Mouse (Mus musculus) CD8-positive naive resting alpha-beta T cell, adult 2 months (primary cell): ENCODE measurements around the gene D330045A20Rik.
"Not testable (repeated sequence)": the region's sequence is repeated elsewhere in the genome, so short reads cannot be mapped to it uniquely, and the experiment has no call there.

ENCODE experiments used
- DNase-seq, 2 experiments: peaks; one replicate each; pipeline ENCODE4 v3.0.0; 2022; ENCODE audit warnings: low read depth in 2 of 2, low spot score in 2 of 2

The D330045A20Rik gene

DNA sequence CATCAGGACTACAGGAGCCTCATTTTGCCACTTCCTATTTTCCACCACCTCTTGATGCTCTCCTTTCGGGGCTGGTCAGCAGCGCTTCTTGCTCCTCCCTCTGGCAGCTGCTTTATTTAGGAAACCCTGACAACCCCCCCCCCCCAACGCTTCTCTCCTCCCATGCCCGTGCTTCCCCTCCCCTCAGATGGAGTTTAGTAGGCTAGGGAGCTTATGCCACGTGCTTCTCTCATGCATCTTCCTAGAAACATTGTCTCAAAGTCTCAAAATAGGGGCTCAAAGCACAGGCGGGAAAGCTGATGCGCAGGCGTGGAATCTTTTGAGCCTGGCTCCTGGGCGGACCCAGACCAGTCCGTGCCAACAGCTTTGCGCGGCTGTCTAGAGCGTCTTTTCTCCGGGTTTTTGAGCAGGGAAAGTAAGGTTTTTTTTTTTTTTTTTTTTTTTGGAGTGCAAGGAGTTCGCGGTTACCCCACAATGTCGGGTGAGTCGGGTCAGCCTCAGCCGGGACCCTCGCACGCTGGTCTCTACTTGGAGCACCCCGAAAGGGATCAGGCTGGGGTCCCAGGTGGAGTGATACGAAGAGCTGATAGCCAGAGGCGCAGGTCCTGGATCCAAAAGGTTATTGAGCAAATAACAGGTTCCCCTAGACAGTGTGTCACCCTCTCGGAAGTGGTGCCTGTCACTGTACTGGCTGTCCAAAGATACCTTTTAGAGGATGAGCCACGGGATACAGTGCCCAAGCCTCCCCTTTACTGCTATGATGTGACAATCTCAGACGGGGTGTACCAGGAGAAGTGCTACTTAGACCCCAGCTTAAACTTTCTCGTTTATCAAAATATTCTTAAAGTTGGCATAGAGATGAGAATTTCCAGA, at the start of gene D330045A20Rik:
Gene D330045A20Rik, plus strand, starts transcription at position 346 of the 873 bp plus-strand sequence.
- no peak for DNase-seq

DNA sequence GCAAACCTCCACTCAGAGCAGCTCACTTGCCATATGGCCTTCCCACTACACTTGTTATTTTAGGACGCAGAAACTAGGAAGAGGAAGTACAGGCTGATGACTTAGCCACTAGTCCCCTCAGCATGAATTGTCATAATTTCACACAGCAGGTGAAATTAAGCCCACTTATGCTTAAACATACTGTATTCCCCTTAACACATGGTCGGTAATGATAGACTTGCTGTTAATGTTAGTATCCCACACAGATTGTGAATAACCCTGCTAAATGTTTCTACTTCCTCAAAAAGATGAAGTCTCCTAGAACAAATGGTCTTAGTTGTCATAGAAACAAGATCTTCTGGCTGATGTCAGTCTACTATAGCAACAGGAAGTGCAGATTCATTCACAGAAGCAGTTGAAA, 47.6 kb upstream of the D330045A20Rik start:
- no peak for DNase-seq

DNA sequence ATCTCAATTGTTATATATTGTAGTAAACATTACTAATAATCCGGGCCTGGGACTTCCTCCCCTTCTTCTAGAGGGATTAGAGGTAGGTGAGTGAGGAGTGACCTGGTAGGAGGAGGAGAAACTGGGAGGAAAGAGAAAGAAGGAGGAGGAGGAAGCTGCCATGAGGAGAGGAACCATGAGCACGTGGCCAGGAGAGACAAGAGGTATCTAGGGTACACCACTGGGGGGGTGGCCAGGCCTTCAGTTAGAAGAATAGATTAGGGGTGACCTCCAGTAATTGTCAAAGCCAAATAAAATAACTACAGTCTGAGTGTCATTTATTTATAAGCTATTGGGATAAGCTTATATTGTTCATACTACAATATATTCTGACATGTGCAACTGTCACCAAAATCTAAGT, 45.0 kb upstream of the D330045A20Rik start:
- DNase-seq, result no peak

DNA sequence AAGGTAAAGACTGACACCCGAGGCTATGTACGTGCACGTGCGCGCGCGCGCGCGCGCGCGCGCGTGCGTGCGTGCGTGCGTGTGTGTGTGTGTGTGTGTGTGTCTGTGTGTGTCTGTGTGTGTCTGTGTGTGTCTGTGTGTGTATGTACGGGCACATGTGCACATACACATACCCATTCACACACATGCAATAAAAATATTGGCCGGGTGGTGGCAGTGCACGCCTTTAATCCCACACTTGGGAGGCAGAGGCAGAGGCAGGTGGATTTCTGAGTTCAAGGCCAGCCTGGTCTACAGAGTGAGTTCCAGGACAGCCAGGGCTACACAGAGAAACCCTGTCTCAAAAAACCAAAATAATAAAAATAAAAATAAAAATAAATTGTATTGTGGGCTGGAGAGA, 39.1 kb upstream of the D330045A20Rik start:
- not testable (repeated sequence) for DNase-seq

DNA sequence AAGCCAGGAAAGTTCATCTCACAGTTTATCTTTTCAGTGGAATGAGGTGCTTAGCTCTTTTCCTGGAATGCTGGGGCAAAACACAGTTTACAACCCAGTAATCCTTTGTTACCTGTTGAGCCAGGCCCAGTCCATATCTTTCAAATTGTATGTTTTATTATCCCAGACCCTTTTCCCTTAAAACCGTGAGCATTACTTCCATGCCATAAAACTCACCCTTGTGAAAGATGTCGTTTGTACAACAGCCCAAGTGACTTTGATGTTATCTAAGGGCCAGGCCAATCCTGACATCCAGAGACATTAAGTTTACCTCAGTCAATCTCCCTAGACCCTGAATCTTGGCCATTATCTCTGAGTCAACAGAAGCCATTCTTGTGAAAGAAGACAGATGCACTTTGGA, 23.4 kb upstream of the D330045A20Rik start:
- DNase-seq, result no peak

DNA sequence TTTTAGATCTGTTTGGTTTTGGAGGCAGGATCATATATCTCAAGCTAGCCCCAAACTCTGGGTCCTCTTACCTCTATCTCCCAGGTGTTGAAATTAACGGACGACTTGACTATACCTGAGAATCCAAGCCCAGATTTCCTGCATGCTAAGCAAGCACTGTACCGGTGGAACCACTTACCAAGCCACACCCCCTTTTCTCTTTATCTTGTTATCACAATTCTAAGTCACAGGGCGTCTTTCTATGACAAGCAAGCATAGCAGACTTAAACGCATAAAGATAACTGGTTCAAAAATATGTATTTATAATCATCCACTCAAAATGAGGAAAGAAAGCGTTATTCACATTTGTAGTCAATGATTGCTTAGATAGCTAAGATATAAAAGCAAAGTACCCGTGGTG, 1.9 kb downstream of the D330045A20Rik start:
- no peak for DNase-seq

DNA sequence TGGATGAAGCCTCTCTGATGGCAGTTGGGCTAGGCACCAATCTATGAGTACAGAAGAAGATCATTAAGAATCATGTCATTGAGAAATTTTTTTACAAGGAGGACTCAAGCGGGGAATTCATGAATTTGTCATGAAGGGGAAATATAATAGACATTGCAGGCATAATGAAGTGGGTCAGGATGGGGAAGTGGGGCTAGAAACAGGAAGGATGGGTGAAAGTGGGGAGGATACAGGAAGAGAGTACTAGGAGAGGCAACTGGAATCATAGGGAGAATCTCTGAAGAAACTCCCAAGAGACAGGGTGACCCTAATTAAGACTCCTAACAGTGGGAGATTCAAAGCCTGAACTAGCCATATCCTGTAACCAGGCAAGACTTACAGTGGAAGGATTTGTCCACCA, 4.8 kb downstream of the D330045A20Rik start:
- DNase-seq, result no peak

DNA sequence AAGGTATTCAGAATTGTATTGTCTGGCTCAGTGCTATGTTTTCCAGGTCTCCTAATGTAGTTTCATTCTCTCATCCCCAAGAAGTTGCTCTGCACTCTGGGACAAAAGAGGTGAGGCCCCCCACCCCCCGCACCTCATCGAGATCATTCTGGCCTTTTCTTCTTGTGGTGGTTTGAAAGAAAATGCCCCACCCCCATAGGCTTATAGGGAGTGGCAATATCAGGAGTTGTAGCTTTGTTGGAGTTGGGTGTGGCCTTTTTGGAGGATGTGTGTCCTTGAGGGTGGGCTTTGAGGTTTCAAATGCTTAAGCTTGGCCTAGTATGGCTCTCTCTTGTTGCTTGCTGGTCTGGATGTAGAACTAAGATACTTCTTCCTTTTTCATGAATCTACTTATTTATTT, 36.0 kb downstream of the D330045A20Rik start:
- DNase-seq, result no peak

DNA sequence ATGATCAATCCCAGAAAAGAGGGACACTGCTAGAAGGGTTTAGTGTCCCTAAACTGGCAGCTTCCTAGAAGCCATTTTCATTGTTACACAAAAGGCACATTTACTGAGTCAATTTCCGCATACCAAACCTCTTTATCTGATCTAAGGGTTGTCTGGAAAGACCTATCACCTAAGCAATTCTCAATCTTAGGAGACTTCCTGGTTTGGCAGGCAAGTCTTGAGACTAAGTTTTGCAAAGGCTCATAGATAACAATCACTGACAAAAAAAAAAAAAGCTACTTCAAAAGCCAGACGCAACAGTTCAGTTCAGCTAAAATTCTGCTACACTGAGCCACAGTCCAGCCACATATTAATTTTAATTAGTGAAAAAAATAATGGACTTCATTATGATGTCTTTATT, 39.1 kb downstream of the D330045A20Rik start:
- no peak for DNase-seq

DNA sequence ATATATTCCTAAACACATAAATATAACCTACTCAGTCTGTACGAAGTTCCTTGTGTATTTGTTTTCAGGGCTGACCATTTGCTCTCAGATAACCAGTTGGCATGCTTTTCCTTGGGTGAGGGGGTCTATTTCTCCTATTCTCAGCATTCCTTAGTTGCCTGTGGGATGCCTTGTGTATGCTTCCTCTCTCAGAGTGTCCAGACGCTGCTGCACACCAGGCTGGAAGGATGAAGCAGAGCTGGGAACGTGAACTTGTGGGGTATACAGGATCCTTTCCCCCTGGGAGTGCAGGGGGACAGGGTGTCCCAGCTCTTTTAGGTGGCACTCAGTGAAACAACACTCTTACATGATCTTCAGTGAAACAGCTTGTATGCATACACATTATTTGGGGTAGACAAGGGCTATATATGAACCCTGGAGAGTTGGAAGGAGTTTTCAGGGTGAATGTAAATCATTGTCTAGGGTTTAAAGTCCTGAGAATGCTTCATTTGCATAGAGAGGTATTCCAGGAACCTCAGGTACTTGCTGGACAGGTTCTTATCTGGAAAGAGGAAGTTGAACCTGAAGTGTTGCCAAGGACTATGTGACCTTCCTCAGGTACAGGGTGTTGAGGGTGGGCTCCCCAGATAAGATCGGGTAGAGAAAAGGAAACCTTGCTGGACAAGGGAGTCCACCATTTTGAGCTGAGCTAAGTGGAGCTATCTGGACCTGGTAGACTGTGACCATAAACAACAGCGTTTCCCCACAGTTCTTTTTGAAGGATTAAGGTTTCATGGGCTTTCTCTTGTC, 44.3 kb downstream of the D330045A20Rik start:
- DNase-seq, result no peak

DNA sequence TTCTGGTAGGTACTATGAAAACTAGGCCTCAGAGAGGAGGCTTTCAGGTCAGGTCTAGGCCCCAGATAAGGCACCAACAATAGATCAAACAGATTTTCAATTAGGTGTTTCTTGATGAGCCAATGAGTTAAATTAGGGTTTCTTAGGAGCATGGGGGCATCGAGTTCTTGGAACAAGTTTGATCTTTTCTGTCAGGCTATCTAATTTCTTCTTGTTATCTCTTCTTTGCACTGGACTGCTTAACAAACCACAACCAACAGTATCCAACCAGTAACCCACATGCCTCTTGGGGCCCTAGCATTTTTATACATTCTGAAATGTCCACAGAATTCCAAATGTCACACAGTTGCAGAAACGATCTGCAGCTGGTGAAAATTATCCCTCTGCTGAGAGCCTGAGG, 45.6 kb downstream of the D330045A20Rik start:
- no peak for DNase-seq

DNA sequence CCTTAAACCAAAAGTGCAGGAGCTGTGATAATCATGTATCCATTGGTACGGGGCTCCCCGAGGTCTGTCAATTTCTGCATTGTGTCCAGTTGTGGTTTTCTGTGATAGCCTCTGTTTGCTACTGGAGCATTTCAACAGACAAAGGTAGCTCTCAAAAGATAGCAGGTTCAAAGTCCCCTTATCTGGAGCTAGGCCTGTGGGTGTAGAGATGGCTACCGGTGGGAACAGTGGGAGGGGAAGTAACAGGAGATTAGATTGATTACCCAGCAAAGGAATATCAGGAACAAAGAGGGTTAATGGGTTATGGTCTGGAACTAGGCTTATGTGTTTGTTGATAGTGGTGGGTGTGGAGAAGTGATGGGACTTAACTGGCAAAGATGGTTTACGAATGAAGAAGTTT, 46.8 kb downstream of the D330045A20Rik start:
- no peak for DNase-seq

DNA sequence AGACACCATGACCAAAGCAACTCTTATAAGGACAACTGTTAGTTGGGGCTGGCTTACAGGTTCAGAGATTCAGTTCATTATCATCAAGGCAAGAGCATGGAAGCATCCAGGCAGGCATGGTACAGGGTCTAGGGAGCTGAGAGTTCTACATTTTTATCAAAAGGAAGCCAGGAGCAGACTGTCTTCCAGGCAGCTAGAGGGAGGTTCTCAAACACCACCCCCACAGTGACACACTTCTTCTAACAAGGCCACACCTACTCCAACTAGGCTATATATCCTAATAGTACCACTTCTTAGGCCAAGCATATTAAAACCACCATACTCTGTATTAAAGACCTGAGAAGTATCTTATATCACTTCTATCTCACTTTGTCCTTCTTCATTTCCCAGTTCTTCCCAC, 49.5 kb downstream of the D330045A20Rik start:
- no peak for DNase-seq

DNA sequence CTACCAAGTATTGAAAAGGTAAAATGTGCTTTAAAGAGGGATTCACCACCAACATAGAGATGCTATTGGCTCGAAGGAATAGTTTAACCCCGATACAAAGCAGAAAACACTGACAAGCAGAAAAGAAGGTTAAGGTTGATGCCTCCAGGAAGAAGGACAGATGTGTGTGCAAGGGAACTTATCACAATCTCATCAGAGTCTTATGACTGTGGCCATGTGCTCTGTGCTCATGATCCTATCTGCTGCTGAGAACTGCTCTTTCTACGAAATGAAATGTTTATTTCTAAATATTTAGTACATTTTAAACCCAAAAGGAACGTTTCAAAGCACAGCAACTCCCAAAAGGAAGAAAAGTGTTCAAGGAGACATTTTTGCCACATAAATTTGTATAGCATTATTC, 52.1 kb downstream of the D330045A20Rik start:
- no peak for DNase-seq

DNA sequence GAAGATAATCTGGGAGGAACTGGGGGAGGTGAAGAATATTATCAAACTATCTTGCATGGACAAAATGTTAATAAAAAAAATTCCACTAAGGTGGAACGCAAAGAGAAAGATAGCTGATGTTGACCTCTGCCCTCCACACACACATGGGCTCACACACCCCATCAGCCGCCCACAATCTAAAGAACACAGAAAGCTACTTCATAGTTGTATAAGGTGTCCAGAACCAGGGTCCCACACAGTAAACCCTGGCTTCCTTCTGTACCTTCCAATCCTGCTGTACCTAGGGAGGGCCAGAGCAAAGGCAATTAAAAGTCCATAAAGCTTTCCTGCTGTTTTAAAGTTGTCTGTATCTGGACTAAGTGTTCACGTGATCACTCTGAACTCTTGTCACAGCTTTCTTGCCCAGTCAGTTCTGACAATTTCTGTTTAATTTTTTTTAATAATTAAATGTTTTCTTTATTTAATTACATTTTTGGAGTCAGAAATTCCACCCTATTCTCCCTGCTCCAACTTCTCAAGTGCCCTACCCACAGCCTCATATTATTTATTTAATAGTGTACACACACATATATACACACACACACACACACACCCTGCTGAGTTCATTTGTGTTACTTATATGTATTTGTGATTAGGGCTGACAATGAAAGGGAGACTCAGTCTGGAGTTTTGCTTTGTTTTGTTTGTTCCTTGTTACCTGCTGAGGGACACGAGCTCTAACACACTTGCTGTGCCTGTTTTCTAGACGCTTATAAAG, 57.7 kb downstream of the D330045A20Rik start:
- DNase-seq, result no peak

DNA sequence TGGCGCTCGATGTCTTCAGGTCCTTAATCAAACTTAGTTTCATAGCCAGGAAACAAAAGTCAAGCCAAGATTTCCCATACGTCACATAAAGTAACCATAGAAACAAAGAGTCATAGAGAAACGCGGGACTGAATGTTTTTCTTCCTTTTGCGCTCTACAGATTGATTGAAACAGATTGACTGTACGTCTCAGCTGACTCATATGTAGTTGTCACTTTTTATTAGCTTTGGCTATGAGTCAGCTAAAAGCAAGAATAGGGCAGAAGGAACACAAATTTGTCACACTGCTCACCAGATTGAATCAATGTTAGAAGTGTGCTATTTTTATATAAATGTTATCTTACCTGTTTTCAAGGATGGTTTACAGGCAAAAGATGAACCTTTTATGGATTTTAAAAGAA, 63.6 kb downstream of the D330045A20Rik start:
- no peak for DNase-seq

DNA sequence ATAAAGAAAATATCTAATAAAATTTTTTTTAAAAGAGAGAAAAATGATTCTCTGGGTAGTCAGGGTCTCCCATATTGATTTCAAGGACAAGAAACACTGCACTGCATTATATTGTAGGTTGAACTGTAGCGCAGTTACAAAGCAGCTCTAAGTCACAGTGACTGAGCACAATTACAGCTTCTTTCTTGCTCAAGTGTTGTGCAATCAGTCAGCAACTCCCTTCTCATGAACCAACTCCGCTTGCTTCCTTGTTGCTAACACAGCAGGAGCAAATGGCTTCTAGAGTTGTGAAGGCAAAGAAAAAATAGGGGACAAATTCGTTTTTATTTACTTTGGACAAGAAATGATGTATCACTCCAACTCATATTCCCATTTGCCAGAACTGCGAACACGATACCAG, 70.3 kb downstream of the D330045A20Rik start:
- DNase-seq, result no peak

DNA sequence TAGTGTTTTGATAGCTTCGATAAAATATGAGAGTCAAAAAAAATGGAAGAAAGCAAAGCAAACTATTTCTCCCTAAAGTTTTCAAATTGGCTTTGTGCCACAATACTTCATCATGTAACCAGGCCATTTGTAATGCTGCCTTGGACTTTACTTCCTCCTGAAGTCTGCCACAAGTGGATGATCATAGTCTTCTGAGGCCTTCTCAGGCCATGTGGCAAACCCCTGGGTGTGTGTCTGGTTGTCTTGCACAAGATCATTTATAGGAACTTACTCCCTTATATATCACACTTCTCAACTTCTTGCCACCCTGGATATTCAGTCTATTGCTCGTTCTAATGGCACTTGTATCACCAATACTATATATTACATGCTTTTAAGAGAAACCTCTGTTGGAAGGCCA, 71.9 kb downstream of the D330045A20Rik start:
- no peak for DNase-seq

DNA sequence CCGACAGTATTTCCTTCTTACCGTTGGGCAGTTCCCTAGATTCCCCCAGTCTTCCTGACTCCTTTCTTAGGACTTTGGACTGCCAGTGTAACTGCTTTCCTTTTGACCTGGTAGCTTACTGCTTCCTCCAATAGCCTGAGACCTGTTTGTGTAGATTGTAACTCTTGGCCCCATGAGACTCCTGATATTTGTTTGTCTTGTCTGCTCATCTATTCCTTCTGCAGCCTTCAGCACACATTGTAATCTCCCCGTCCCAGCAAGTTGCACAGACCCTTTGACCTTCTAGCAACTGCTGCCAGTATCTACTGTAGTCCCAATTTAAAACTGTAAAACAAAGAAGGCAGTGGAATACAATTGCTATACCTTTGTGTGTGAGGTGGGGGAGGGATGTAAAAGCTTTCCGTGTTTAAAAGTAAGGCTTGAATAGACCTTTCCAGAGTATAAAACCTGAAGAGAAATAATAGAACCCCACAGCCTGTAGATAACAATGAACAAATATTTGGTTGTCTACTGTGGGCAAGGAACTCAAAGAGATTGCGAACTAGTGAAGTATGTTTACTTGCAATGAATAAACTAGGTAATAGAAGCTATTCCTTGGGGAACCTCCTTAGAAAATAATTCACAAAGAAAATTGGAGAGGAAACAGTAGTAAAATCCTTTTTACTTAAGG, 82.2 kb downstream of the D330045A20Rik start:
- DNase-seq, result no peak

DNA sequence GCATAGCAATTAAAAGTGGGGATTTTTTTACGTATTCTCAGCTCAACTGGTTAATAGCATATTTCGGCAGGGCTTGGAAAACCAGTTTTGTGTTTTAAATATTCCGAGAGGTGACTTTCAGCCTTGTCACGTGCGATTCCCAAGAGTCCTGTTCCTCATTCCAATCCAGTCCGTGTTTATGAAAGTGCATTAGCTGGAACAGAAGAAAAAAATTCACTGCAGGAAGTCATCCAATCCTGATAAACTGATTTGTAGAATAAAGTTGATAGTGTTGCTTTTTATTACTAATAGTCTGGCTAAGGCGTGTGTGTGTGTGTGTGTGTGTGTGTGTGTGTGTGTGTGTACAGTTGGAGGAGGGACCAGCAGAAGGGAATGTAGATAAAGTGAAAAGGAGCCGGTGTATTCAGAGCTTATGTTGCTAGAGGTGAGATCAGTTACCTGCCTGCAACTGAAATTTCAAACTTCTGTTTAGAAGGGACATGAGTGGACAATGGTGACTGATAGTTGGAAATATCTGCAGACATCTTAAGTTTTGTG, 82.8 kb downstream of the D330045A20Rik start, which contains the start of gene Rnf128:
Gene Rnf128, plus strand, starts transcription at position 392 of the 537 bp plus-strand sequence.
- no peak for DNase-seq

DNA sequence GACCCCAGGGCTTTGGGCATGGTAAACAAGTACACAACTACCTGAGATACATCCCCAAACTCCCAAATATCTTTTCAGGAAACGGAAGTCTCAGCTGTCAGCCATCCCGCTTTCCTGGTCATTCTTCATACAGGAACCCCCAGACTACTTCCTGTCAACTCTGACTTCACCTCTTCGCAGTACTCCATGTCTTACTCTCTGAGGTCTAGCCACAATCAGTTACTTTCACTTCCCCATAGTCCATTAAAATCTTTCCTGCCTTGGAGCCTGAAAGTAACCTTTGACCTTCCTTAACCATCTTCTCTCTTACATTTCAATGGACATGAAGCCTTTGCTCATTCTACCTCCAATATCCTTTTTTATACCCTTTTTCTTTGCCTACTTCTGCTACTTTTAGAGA, 89.9 kb downstream of the D330045A20Rik start:
- no peak for DNase-seq
